Mouse (Mus musculus): ENCODE measurements around the gene Lama4. TPM values are rescaled to one million over a fixed set of nuclear protein-coding genes. Genes with fewer than 3 reads are reported as not detected.

Lama4 gene
- polyA plus RNA-seq, 1 experiment from 2014 or later, result 94.2 TPM

DNA sequence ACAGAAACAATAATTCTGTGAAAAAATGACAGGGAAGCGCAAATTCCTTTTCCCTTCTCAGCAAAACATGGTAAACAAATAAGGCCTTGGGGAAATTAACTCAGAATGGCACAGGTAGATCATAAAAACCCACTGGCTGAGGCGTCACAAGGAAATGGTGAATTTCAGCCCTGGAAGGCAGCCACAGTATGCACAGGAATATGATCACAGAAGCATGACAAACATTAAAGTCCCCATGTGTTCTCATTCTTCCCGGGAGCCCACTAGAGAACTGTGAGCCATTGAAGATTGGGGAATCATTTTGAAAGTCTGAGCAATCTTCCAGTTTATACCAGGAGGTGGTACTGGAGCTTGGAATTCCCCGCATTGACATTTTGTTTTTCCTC is 144.2 kb downstream of the Lama4 start:
- Histone ChIP-seq H3K27me3 (no peaks in the 10 kb centered on the region), H3K4me3 (replicated peaks) (no peak overlapping the region), H3K36me3 (peaks cover 49% of the 10 kb centered on the region), H3K4me1 (no peaks in the 10 kb centered on the region), H3K4me2 (replicated peaks) (no peak overlapping the region), H3K9ac (no peak overlapping the region), H3K9me3 (replicated peaks) (no peaks in the 10 kb centered on the region), H3K27ac (replicated peaks) (no peak overlapping the region)
- WGBS, result 64% methylated on average over 4 of the region's 4 CpGs
- ATAC-seq (ENCODE audit: insufficient number of reproducible peaks, low FRiP score, low TSS enrichment, low read depth), result no peak

DNA sequence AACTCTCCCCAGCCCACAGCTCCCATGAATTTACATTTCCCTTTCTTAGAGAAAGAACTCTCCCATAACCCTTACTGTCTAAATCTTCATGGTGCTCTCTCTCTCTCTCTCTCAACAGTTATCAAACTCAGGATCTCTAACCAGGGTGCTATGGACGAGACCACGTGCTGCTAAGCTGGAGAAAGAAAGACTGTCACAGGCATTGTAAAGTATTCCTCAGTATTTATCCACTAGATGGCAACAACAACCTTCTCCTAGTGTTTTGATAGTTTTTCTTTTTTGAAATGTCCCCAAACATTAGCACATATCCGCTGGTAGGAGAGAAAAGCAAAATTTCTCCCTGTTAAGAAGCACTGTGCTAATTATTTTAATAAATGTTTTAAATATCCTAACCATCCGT is 156.1 kb downstream of the Lama4 start:
- Histone ChIP-seq H3K27ac (replicated peaks) (no peak overlapping the region), H3K4me3 (replicated peaks) (no peak overlapping the region), H3K36me3 (no peaks in the 10 kb centered on the region), H3K27me3 (no peaks in the 10 kb centered on the region), H3K4me2 (replicated peaks) (no peak overlapping the region), H3K4me1 (no peaks in the 10 kb centered on the region), H3K9me3 (replicated peaks) (no peaks in the 10 kb centered on the region), H3K9ac (no peak overlapping the region)
- WGBS, result 29% methylated on average over 4 of the region's 4 CpGs
- ATAC-seq (ENCODE audit: insufficient number of reproducible peaks, low FRiP score, low TSS enrichment, low read depth), result no peak

DNA sequence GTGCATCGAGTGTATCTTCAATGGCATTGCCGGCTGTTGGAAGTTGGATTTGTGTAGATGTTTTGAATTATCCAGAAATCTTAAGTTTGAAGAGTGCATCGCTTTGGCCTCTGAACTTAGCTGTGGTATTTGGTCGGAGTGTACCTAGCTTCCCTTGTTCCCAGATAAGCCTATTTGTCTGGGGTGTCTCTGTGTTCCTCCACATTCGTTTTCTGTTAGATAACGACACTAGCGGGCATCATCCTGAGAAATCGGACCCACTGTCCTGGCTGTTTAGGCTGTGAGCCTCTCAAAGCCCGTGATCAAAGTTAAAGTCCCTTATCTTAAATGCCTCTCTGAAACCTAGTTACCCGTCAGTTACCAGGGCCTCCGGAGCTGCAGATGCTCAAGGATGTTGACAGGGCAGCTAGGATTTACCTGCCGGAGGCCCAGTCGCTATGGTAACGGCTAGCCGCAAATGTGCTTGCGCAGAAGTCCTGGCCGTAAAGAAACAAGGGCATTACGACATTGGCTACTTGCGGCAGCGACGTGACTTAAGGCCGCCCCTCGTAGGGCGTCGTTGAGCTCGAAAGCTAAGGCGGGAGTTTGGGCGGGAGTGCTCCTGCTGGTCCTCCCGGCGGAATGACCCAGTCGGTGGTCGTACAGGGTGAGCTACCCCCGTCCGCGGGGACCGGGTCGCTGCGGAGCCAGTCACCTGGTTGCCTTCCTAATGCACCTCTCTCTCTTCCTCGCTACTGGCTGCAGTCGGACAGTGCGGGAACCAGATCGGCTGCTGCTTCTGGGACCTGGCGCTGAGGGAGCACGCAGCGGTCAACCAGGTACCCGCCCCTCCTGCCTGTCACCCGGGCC is 168.4 kb downstream of the Lama4 start, which contains the start of the genes Fam229b and Tube1:
Fam229b (minus strand) TSS at position 453 of the 849 bp plus-strand sequence.
Tube1 (plus strand) TSS at position 515 of the 849 bp plus-strand sequence.
- Histone ChIP-seq H3K27me3 (no peaks in the 10 kb centered on the region), H3K4me1 (peaks cover 6% of the 10 kb centered on the region), H3K4me2 (replicated peaks) (peak within 1 kb of the TSS; percentile 77), H3K9me3 (replicated peaks) (no peaks in the 10 kb centered on the region), H3K9ac (peak within 1 kb of the TSS; percentile 53), H3K36me3 (peaks cover 13% of the 10 kb centered on the region), H3K4me3 (replicated peaks) (peak within 1 kb of the TSS; percentile 72), H3K27ac (replicated peaks) (0 out of 2 replicates have a peak within 1 kb of the TSS, but pooled peaks have one; percentile 48)
- ATAC-seq (ENCODE audit: insufficient number of reproducible peaks, low FRiP score, low TSS enrichment, low read depth), result peak; percentile 88
- WGBS, result 3% methylated on average over 47 of the region's 47 CpGs

DNA sequence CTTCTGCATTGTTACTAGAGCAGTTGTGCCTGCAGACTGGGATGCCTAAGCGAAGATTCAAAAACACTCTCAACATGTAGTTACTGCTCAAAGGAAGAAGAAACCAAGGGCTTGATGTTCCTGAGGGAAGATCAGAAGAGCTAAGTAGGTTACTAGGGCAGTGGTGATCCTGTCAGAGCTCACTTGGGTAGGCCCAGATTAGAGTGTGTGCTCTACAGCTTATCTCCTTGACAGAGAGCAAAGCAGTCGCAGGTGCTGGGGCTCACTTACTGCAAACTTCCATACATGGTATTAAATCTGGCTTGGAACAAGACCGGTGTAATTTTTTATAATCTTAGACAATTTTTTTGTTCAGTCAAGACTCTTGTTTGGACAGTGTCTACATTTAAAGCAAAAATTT is 172.5 kb downstream of the Lama4 start:
- Histone ChIP-seq H3K27ac (replicated peaks) (no peak overlapping the region), H3K4me2 (replicated peaks) (no peak overlapping the region), H3K4me1 (peaks cover 6% of the 10 kb centered on the region), H3K9me3 (replicated peaks) (no peaks in the 10 kb centered on the region), H3K9ac (no peak overlapping the region), H3K27me3 (no peaks in the 10 kb centered on the region), H3K36me3 (peaks cover 27% of the 10 kb centered on the region), H3K4me3 (replicated peaks) (no peak overlapping the region)
- ATAC-seq (ENCODE audit: insufficient number of reproducible peaks, low FRiP score, low TSS enrichment, low read depth), result no peak
- WGBS, result 92% methylated on average over 3 of the region's 3 CpGs

DNA sequence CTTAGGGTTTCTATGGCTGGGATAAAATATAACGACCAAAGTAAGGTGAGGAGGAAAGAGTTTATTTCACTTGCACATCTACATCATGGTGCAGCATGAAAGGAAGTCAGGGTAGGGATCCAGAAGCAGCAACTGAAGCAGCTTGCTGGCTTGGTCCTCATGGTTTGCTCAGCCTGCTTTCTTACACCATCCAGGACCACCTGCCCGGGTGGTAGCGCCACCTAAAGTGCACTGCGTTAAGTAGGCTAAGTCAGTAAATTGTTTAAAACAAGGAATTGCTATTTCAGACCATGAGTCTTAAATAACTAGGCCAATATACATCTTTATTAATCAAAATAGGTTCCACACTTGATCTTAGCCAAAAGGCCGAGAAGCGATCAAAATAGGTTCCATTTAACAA is 173.4 kb downstream of the Lama4 start:
- H3K36me3 ChIP-seq, result peaks cover 30% of the 10 kb centered on the region
- peaks cover 6% of the 10 kb centered on the region for H3K4me1 ChIP-seq
- no peaks in the 10 kb centered on the region for H3K27me3 ChIP-seq
- H3K9me3 ChIP-seq (replicated peaks), result no peaks in the 10 kb centered on the region
- H3K27ac ChIP-seq (replicated peaks), result no peak overlapping the region
- no peak overlapping the region for H3K4me2 ChIP-seq (replicated peaks)
- H3K9ac ChIP-seq, result no peak overlapping the region
- WGBS, result 85% methylated on average over 6 of the region's 6 CpGs
- no peak overlapping the region for H3K4me3 ChIP-seq (replicated peaks)
- ATAC-seq (ENCODE audit: insufficient number of reproducible peaks, low FRiP score, low TSS enrichment, low read depth), result no peak

DNA sequence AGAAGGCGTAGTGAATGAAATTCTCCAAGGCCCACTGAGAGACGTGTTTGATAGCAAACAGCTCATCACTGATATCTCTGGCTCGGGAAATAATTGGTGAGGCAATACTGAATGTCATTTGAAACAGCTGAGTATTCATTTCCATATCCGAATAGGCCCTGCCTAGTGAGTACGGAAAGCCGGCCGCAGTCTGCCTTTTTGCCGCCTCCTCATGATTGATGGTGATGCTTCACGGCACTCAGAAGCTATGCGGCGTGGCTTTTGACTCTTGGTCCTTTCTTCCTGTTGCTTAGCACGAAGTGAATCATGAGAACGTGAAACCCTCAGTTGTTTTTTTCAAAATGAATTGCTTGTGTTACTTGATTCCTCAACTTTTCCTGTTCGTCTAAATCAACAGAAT is 175.5 kb downstream of the Lama4 start:
- H3K4me2 ChIP-seq (replicated peaks), result no peak overlapping the region
- no peaks in the 10 kb centered on the region for H3K9me3 ChIP-seq (replicated peaks)
- no peaks in the 10 kb centered on the region for H3K27me3 ChIP-seq
- no peak overlapping the region for H3K9ac ChIP-seq
- no peaks in the 10 kb centered on the region for H3K4me1 ChIP-seq
- whole genome bisulfite sequencing, result 89% methylated on average over 14 of the region's 14 CpGs
- no peak overlapping the region for H3K4me3 ChIP-seq (replicated peaks)
- ATAC-seq (ENCODE audit: insufficient number of reproducible peaks, low FRiP score, low TSS enrichment, low read depth), result no peak
- H3K27ac ChIP-seq (replicated peaks), result no peak overlapping the region
- H3K36me3 ChIP-seq, result peaks cover 40% of the 10 kb centered on the region

DNA sequence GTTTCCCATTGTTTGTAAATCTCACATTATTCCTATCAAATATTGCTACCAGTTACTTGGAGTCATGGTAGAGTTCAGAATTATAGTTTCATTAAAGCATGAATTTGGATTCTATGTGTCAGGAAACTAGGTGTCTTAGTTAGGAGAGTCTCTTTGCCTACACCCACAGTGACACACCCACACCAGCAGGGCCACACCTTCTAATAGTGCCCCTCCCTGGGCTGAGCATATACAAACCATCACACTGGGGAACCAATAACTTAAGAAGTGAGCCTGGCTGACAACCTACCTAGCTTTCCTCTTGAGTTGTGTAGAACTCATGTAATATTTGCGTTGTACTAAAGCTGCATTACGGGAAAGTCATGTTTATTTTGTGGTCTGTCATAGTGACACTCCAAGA is 176.1 kb downstream of the Lama4 start:
- Histone ChIP-seq H3K27ac (replicated peaks) (no peak overlapping the region), H3K4me2 (replicated peaks) (no peak overlapping the region), H3K27me3 (no peaks in the 10 kb centered on the region), H3K4me3 (replicated peaks) (no peak overlapping the region), H3K9ac (no peak overlapping the region), H3K4me1 (no peaks in the 10 kb centered on the region), H3K9me3 (replicated peaks) (no peaks in the 10 kb centered on the region), H3K36me3 (peaks cover 45% of the 10 kb centered on the region)
- ATAC-seq (ENCODE audit: insufficient number of reproducible peaks, low FRiP score, low TSS enrichment, low read depth), result no peak
- WGBS, result 94% methylated on average over 2 of the region's 2 CpGs

DNA sequence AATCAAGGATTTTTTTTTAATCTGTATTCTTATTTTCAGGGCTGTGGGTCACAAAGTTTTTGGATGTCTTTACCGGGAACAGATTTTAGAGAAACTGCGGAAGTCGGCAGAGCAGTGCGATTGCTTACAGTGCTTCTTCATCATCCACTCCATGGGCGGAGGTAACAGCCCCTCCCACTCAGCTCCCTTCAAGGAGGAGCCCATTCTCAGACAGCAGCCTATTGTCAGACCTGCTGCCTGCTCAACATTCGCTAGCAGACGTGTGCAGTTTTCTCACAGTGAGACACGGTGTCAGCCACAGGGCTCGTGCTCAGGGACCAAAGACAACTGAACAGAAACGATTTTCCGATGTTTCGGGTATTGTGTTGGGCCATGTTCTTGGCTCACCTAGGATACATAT is 176.9 kb downstream of the Lama4 start:
- no peak for ATAC-seq (ENCODE audit: insufficient number of reproducible peaks, low FRiP score, low TSS enrichment, low read depth)
- no peaks in the 10 kb centered on the region for H3K4me1 ChIP-seq
- no peak overlapping the region for H3K4me2 ChIP-seq (replicated peaks)
- peaks cover 51% of the 10 kb centered on the region for H3K36me3 ChIP-seq
- H3K9ac ChIP-seq, result no peak overlapping the region
- no peak overlapping the region for H3K4me3 ChIP-seq (replicated peaks)
- WGBS, result 88% methylated on average over 12 of the region's 12 CpGs
- no peaks in the 10 kb centered on the region for H3K27me3 ChIP-seq
- no peak overlapping the region for H3K27ac ChIP-seq (replicated peaks)
- no peaks in the 10 kb centered on the region for H3K9me3 ChIP-seq (replicated peaks)

DNA sequence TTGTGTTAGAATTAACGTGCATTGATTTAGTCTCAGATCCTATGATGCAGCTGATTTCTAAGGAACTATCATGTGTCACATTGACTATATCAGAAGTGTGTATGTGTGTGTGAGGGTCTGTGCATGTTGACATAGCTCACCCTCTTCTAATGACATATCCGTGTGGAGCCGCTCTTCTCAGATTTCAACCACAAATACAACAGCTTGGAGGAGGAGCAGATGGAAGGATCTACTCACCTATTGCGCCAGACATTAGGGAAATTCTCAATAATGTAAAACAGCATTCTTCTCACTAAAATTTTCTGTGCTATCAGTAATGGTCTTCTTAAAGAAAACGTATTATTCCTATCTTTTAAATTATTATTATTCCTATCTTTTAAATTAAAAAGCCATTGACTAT is 191.4 kb downstream of the Lama4 start:
- Histone ChIP-seq H3K4me3 (replicated peaks) (no peak overlapping the region), H3K9me3 (replicated peaks) (no peaks in the 10 kb centered on the region), H3K27me3 (no peaks in the 10 kb centered on the region), H3K9ac (no peak overlapping the region), H3K4me1 (no peaks in the 10 kb centered on the region), H3K27ac (replicated peaks) (no peak overlapping the region), H3K36me3 (no peaks in the 10 kb centered on the region), H3K4me2 (replicated peaks) (no peak overlapping the region)
- 70% methylated on average over 5 of the region's 5 CpGs for WGBS
- no peak for ATAC-seq (ENCODE audit: insufficient number of reproducible peaks, low FRiP score, low TSS enrichment, low read depth)

DNA sequence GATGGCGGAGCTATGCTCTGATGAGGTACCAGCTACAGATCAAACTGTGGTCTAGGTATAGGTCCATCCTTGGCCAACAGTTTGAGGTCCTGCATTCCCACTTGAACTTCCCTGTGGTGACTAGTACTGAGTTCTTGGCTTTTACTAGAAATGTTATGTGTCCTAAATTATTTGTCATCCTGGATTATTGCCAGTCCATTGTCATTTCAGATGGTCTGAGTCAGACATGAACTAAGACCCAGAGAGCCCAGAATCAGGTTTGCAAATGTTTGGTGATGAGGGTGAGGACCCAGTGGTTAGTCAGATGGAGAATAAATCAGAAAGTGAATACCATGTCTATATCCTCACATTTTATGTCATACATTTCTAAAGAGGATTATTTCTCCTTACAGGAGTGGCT is 192.0 kb downstream of the Lama4 start:
- no peaks in the 10 kb centered on the region for H3K27me3 ChIP-seq
- no peak overlapping the region for H3K9ac ChIP-seq
- H3K27ac ChIP-seq (replicated peaks), result no peak overlapping the region
- H3K4me3 ChIP-seq (replicated peaks), result no peak overlapping the region
- H3K9me3 ChIP-seq (replicated peaks), result no peaks in the 10 kb centered on the region
- H3K36me3 ChIP-seq, result no peaks in the 10 kb centered on the region
- 81% methylated on average over 1 of the region's 1 CpGs for WGBS
- no peak for ATAC-seq (ENCODE audit: insufficient number of reproducible peaks, low FRiP score, low TSS enrichment, low read depth)
- H3K4me2 ChIP-seq (replicated peaks), result no peak overlapping the region
- H3K4me1 ChIP-seq, result no peaks in the 10 kb centered on the region

DNA sequence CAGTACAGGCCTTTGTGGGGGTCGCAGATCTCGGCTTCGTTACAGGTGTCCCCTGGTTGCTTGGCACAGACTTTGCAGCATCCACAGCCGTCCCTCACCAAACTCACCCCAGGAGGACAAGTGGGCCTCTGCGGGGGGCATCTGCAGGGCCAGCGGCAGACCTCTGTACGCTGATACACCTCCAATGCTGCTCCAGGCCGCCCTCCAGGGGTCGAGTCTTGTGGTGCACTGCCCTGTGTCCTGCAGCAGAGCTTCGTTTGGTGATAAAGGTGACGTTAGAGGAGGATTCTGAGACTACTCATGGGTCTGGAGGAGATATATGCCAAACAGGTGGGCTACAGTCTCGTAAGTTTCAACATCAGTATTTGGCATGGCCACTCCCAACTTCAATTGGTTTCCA is 193.0 kb downstream of the Lama4 start:
- 59% methylated on average over 12 of the region's 12 CpGs for WGBS
- ATAC-seq (ENCODE audit: insufficient number of reproducible peaks, low FRiP score, low TSS enrichment, low read depth), result no peak
- Histone ChIP-seq H3K4me2 (replicated peaks) (no peak overlapping the region), H3K9me3 (replicated peaks) (no peaks in the 10 kb centered on the region), H3K9ac (no peak overlapping the region), H3K36me3 (no peaks in the 10 kb centered on the region), H3K4me3 (replicated peaks) (no peak overlapping the region), H3K4me1 (peaks cover 7% of the 10 kb centered on the region; the same call in 1 of the 2 replicates), H3K27me3 (no peaks in the 10 kb centered on the region), H3K27ac (replicated peaks) (no peak overlapping the region)

All from embryonic facial prominence, embryonic 15.5 days (tissue).